Mouse (Mus musculus) liver, embryonic 16.5 days (tissue): ENCODE measurements around the gene Ssxb2. TPM values are rescaled to one million over a fixed set of nuclear protein-coding genes. Genes with fewer than 3 reads are reported as not detected.
"Not testable (repeated sequence)": the region's sequence is repeated elsewhere in the genome, so short reads cannot be mapped to it uniquely, and the experiment has no call there.

Source experiments
- ATAC-seq: fragments of 200-750 bp; cut with Nextera tagmentation; 2 replicates; pipeline ENCODE4 v1.8.0; 2017; ENCODE audit warnings: low read depth, mild to moderate bottlenecking, moderate number of reproducible peaks, moderate library complexity
- H3K27ac ChIP-seq: fragments of 300-500 bp; sonication (generic); 2 replicates; pipeline ENCODE4 v1.5.1; 2014; ENCODE audit warnings: mild to moderate bottlenecking, low read length
- H3K27me3 ChIP-seq: fragments of 300-500 bp; sonication (generic); 2 replicates; pipeline ENCODE4 v1.6.1; 2014; ENCODE audit warnings: low read depth, low read length, mixed read lengths; ENCODE audit not compliant: control insufficient read depth, insufficient read depth
- H3K36me3 ChIP-seq: fragments of 300-500 bp; sonication (generic); 2 replicates; pipeline ENCODE4 v1.6.1; 2014; ENCODE audit warnings: mild to moderate bottlenecking; ENCODE audit not compliant: control insufficient read depth, insufficient read depth
- H3K4me1 ChIP-seq: fragments of 300-500 bp; sonication (generic); 2 replicates; pipeline ENCODE4 v1.6.1; 2014; ENCODE audit warnings: low read depth, low read length, mixed read lengths; ENCODE audit not compliant: control insufficient read depth
- H3K4me2 ChIP-seq: fragments of 300-500 bp; sonication (generic); 2 replicates; pipeline ENCODE4 v1.6.1; 2014; ENCODE audit warnings: low read depth, low read length, mixed read lengths
- H3K4me3 ChIP-seq: fragments of 300-500 bp; sonication (generic); 2 replicates; pipeline ENCODE4 v1.5.1; 2014; ENCODE audit warnings: low read depth, mild to moderate bottlenecking, low read length
- H3K9ac ChIP-seq: fragments of 300-500 bp; sonication (generic); 2 replicates; pipeline ENCODE4 v1.6.1; 2014; ENCODE audit warnings: low read depth, low read length
- H3K9me3 ChIP-seq: fragments of 300-500 bp; sonication (generic); replicated peaks from 2 replicates; pipeline ENCODE4 v1.6.1; 2016; ENCODE audit warnings: low read length; ENCODE audit not compliant: control insufficient read depth
- WGBS: fragments of 180-500 bp; shearing (Covaris S2); extraction: QIAGEN DNeasy Blood & Tissue Kit; methylation state at CpG from one replicate; pipeline ENCODE4 v1.1.7; 2014; ENCODE audit not compliant: insufficient replicate concordance; 5-methylcytosine and 5-hydroxymethylcytosine counted together
- polyA plus RNA-seq: library from polyadenylated mRNA; unstranded; fragments of >200 nt; fragmentation: Nextera tagmentation; extraction: Ambion mirVana; gene quantifications from 2 replicates; pipeline ENCODE4 v1.2.1, GENCODE M21; 2015

The Ssxb2 gene
- polyA plus RNA-seq, result not detected in 2 replicates

DNA sequence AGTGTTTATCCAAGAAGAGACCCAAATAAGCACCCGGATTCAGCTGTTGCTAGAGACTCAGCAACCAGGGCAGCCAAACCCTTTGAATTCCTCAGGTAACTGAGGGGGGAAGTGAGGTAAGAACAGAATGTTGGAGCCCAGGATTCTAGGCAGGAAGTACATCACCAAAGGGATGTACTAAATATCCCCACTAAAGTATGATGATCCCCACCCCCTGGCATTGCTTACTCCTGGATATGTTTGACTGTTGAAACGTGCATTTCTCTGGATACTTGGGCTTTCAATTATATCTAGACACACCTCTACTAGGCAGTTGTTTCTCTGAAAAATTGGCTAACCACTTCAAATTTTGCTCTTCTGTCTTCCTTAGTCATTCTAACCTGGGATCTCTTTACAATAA is at the start of gene Ssxb2:
TSS of gene Ssxb2 (minus strand) at position 101 of the 400 bp plus-strand sequence.
- H3K27me3 ChIP-seq, ATAC-seq, H3K4me3 ChIP-seq, H3K36me3 ChIP-seq, H3K4me1 ChIP-seq, H3K4me2 ChIP-seq, H3K9ac ChIP-seq, H3K9me3 ChIP-seq, H3K27ac ChIP-seq: not testable (repeated sequence)
- WGBS, result 40% methylated on average over 2 of the region's 2 CpGs

GRCm38 (mm10) chrX:8413005-8413404 is 48.5 kb downstream of the Ssxb2 start, which contains the start of gene Ssxb1:
Gene Ssxb1, plus strand, starts transcription at chrX:8413305.
- not testable (repeated sequence) for H3K9ac ChIP-seq, H3K36me3 ChIP-seq, H3K4me1 ChIP-seq, H3K9me3 ChIP-seq, H3K27ac ChIP-seq, H3K27me3 ChIP-seq, ATAC-seq, H3K4me2 ChIP-seq, H3K4me3 ChIP-seq
- WGBS, result 21% methylated on average over 1 of the region's 1 CpGs

Other genes starting within 250 kb of the Ssxb2 start
- 29.3 and 30.7 TPM in 2 replicates for gene Ftsj1, start 209.3 kb downstream of the Ssxb2 start, polyA plus RNA-seq
- 52.6 and 53.9 TPM in 2 replicates for gene Slc38a5, start 190.6 kb downstream of the Ssxb2 start, polyA plus RNA-seq
- gene Ssxb10, start 134.3 kb downstream of the Ssxb2 start, polyA plus RNA-seq, result not detected in 2 replicates
- gene Ssxb9, start 94.7 kb downstream of the Ssxb2 start, polyA plus RNA-seq, result not detected in 2 replicates
- gene Ssxb1, start 48.4 kb downstream of the Ssxb2 start, polyA plus RNA-seq, result not detected in 2 replicates
- not detected in 2 replicates for gene Gm14459, start 63.2 kb upstream of the Ssxb2 start, polyA plus RNA-seq
- not detected in 2 replicates for gene Ssxb6, start 86.5 kb upstream of the Ssxb2 start, polyA plus RNA-seq
- gene Ssxb3, start 130.1 kb upstream of the Ssxb2 start, polyA plus RNA-seq, result not detected in 2 replicates
- gene Ssxb8, start 229.1 kb upstream of the Ssxb2 start, polyA plus RNA-seq, result not detected in 2 replicates